Mouse (Mus musculus) liver, embryonic 13.5 days (tissue): Measurements from ENCODE around the gene Lrp2. TPM values are rescaled to one million over a fixed set of nuclear protein-coding genes. Genes with fewer than 3 reads are reported as not detected.
A peak's percentile ranks its signal among the peaks of the same experiment; 100 is the strongest.

Experiments used
- ATAC-seq: fragments of 200-750 bp; cut with Nextera tagmentation; 2 replicates; pipeline ENCODE4 v1.8.0; 2017; ENCODE audit warnings: low read depth, mild to moderate bottlenecking, moderate number of reproducible peaks, moderate library complexity
- DNase-seq: peaks from one replicate; pipeline ENCODE4 v3.0.0; 2022
- H3K27ac ChIP-seq: fragments of 300-500 bp; sonication (generic); 2 replicates; pipeline ENCODE4 v1.5.1; 2015; ENCODE audit warnings: moderate library complexity, mild to moderate bottlenecking, inconsistent platforms
- H3K27me3 ChIP-seq: fragments of 300-500 bp; sonication (generic); 2 replicates; pipeline ENCODE4 v1.6.1; 2015; ENCODE audit warnings: mild to moderate bottlenecking, inconsistent platforms
- H3K36me3 ChIP-seq: fragments of 300-500 bp; sonication (generic); 2 replicates; pipeline ENCODE4 v1.6.1; 2015; ENCODE audit warnings: mild to moderate bottlenecking, inconsistent platforms
- H3K4me1 ChIP-seq: fragments of 300-500 bp; sonication (generic); replicated peaks from 2 replicates; pipeline ENCODE4 v1.6.1; 2015; ENCODE audit warnings: inconsistent platforms
- H3K4me2 ChIP-seq: fragments of 300-500 bp; sonication (generic); 2 replicates; pipeline ENCODE4 v1.6.1; 2015; ENCODE audit warnings: inconsistent platforms, mild to moderate bottlenecking, moderate library complexity
- H3K4me3 ChIP-seq: fragments of 300-500 bp; sonication (generic); replicated peaks from 2 replicates; pipeline ENCODE4 v1.5.1; 2015; ENCODE audit warnings: mild to moderate bottlenecking, inconsistent platforms
- H3K9ac ChIP-seq: fragments of 300-500 bp; sonication (generic); 2 replicates; pipeline ENCODE4 v1.6.1; 2015; ENCODE audit warnings: mild to moderate bottlenecking, inconsistent platforms
- H3K9me3 ChIP-seq: fragments of 300-500 bp; sonication (generic); replicated peaks from 2 replicates; pipeline ENCODE4 v1.6.1; 2016; ENCODE audit warnings: inconsistent platforms
- WGBS: fragments of 180-500 bp; shearing (Covaris S2); methylation state at CpG from one replicate; pipeline ENCODE4 v1.1.7; 2015; ENCODE audit not compliant: insufficient replicate concordance; 5-methylcytosine and 5-hydroxymethylcytosine counted together
- polyA plus RNA-seq: library from polyadenylated mRNA; unstranded; fragments of >200 nt; fragmentation: Nextera tagmentation; extraction: Ambion mirVana; gene quantifications from 2 replicates; pipeline ENCODE4 v1.2.1, GENCODE M21; 2015

The Lrp2 gene
- polyA plus RNA-seq, 1 experiment from 2014 or later, result 0.06 TPM

GRCm38 (mm10) chr2:69560221-69560620, 25.6 kb downstream of the Lrp2 start:
- Histone ChIP-seq H3K4me3 (no peak overlapping the region), H3K27ac (no peak overlapping the region), H3K4me1 (peaks cover 11% of the 10 kb centered on the region), H3K9me3 (no peaks in the 10 kb centered on the region), H3K9ac (no peak overlapping the region), H3K4me2 (no peak overlapping the region), H3K36me3 (no peaks in the 10 kb centered on the region), H3K27me3 (peaks cover 7% of the 10 kb centered on the region; the same call in 1 of the 2 replicates)
- no peak for ATAC-seq
- no peak for DNase-seq
- WGBS, result 67% methylated on average over 4 of the region's 4 CpGs

DNA sequence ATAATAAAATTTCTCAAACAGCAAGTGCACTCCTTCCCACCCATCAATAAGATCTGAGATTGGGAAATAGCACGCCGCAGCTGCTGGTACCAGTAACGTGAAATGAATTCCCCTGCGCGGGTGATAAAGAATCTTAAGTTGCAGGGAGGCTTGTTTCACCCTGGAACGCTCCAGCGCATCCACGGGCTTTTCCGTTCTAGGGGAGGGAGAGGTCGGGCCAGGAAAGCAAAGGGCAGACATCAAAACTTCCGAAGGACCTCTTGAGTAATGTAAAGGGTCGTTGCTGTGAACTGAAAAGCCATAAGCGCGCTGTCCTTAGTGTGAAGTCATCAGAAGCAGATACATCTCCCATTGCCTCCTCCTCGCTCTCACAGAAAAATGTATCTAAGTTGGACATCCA, 26.5 kb downstream of the Lrp2 start:
- no peak overlapping the region for H3K9ac ChIP-seq
- ATAC-seq (no peak), DNase-seq (no peak)
- H3K27ac ChIP-seq, result no peak overlapping the region
- no peak overlapping the region for H3K4me2 ChIP-seq
- no peak overlapping the region for H3K4me3 ChIP-seq
- peaks cover 11% of the 10 kb centered on the region for H3K4me1 ChIP-seq
- no peaks in the 10 kb centered on the region for H3K9me3 ChIP-seq
- 63% methylated on average over 15 of the region's 15 CpGs for WGBS
- H3K36me3 ChIP-seq, result no peaks in the 10 kb centered on the region
- H3K27me3 ChIP-seq, result peaks cover 7% of the 10 kb centered on the region; the same call in 1 of the 2 replicates

GRCm38 (mm10) chr2:69556686-69557085, 29.2 kb downstream of the Lrp2 start:
- 38% methylated on average over 7 of the region's 7 CpGs for WGBS
- H3K9ac ChIP-seq, result no peak overlapping the region
- no peak overlapping the region for H3K4me2 ChIP-seq
- H3K4me1 ChIP-seq, result no peaks in the 10 kb centered on the region
- no peak for DNase-seq
- no peak overlapping the region for H3K27ac ChIP-seq
- no peak for ATAC-seq
- H3K36me3 ChIP-seq, result no peaks in the 10 kb centered on the region
- no peaks in the 10 kb centered on the region for H3K9me3 ChIP-seq
- peaks cover 7% of the 10 kb centered on the region; the same call in 1 of the 2 replicates for H3K27me3 ChIP-seq
- H3K4me3 ChIP-seq, result no peak overlapping the region

- Histone ChIP-seq H3K27me3 (no peaks in the 10 kb centered on the region), H3K9ac (no peak overlapping the region), H3K27ac (no peak overlapping the region), H3K9me3 (no peaks in the 10 kb centered on the region), H3K4me2 (no peak overlapping the region), H3K4me3 (no peak overlapping the region), H3K36me3 (no peaks in the 10 kb centered on the region), H3K4me1 (no peaks in the 10 kb centered on the region)
- ATAC-seq, result no peak
- WGBS, result 50% methylated on average over 5 of the region's 5 CpGs
- DNase-seq, result no peak
Measured at GRCm38 (mm10) chr2:69551639-69552038, 34.2 kb downstream of the Lrp2 start.

DNA sequence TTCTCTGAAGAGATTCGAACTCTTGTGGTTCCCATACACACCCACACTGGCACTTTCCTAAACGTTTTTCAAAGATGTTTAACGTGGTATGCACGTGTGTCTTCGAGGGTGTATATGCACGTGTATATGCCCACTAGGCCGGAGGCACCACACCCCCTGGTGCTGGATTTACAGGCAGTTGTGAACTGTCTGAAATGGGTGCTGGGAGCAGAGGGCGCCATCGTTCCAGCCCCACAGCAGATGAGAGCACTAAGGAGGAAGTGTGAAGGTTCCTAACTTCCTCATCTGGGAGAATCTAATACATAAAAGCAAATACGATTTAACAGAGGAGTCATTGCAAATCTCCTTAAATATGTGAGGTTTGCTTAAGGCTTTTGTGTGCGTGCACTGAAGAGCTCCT, 39.0 kb downstream of the Lrp2 start:
- H3K27ac ChIP-seq, result no peak overlapping the region
- 45% methylated on average over 11 of the region's 11 CpGs for WGBS

GRCm38 (mm10) chr2:69536018-69536417, 49.8 kb downstream of the Lrp2 start:
- peaks cover 1% of the 10 kb centered on the region; the same call in 1 of the 2 replicates for H3K4me1 ChIP-seq
- no peak overlapping the region for H3K4me2 ChIP-seq
- H3K36me3 ChIP-seq, result no peaks in the 10 kb centered on the region
- ATAC-seq (no peak), DNase-seq (no peak)
- 62% methylated on average over 7 of the region's 7 CpGs for WGBS
- no peaks in the 10 kb centered on the region for H3K9me3 ChIP-seq
- no peak overlapping the region for H3K27ac ChIP-seq
- no peak overlapping the region for H3K9ac ChIP-seq
- no peaks in the 10 kb centered on the region for H3K27me3 ChIP-seq
- H3K4me3 ChIP-seq, result no peak overlapping the region

More for the DNA sequence above, 39.0 kb downstream of the Lrp2 start:
- H3K9ac ChIP-seq, result no peak overlapping the region
- no peak overlapping the region for H3K4me3 ChIP-seq
- no peaks in the 10 kb centered on the region for H3K36me3 ChIP-seq
- no peaks in the 10 kb centered on the region for H3K9me3 ChIP-seq
- no peaks in the 10 kb centered on the region for H3K27me3 ChIP-seq
- H3K4me1 ChIP-seq, result no peaks in the 10 kb centered on the region
- DNase-seq (no peak), ATAC-seq (no peak)
- H3K4me2 ChIP-seq, result no peak overlapping the region

DNA sequence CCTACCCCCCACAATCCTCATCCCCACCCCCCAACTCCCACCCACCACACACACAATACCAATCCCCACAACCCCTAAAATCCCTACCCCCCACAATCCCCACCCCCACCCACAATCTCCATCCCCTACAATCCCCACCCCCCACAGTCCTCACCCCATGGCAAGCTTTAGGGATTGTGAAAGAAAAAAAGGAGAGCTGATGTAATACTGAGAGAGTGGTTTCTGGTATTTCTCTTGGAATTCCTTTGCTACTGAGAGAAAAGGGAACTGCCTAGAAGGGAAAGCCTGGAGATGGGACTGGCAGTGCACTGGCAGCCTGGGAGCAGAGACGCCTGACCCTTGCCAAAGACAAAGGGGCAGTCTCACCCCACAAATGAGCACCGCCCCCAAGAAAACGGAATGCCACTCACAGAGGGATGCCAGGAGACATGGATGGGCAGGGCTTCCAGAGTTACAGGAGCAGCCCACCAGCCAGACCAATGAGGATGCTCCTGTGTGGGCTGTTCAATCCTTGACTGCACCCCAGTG, 54.3 kb downstream of the Lrp2 start:
- H3K9ac ChIP-seq, result no peak overlapping the region
- ATAC-seq (no peak), DNase-seq (no peak)
- no peaks in the 10 kb centered on the region for H3K9me3 ChIP-seq
- no peaks in the 10 kb centered on the region for H3K27me3 ChIP-seq
- H3K4me2 ChIP-seq, result no peak overlapping the region
- WGBS, result 46% methylated on average over 3 of the region's 3 CpGs
- no peak overlapping the region for H3K27ac ChIP-seq
- no peaks in the 10 kb centered on the region for H3K36me3 ChIP-seq
- no peak overlapping the region for H3K4me3 ChIP-seq
- peaks cover 13% of the 10 kb centered on the region for H3K4me1 ChIP-seq

GRCm38 (mm10) chr2:69530691-69531527, 55.0 kb downstream of the Lrp2 start:
- H3K9ac ChIP-seq, result no peak overlapping the region
- peaks cover 13% of the 10 kb centered on the region for H3K4me1 ChIP-seq
- DNase-seq, result no peak
- 0 out of 2 replicates have a peak, but pooled peaks have one; percentile 29 for ATAC-seq
- H3K36me3 ChIP-seq, result no peaks in the 10 kb centered on the region
- H3K4me3 ChIP-seq, result no peak overlapping the region
- no peak overlapping the region for H3K27ac ChIP-seq
- 15% methylated on average over 14 of the region's 14 CpGs for WGBS
- no peak overlapping the region for H3K4me2 ChIP-seq
- no peaks in the 10 kb centered on the region for H3K9me3 ChIP-seq
- H3K27me3 ChIP-seq, result no peaks in the 10 kb centered on the region

GRCm38 (mm10) chr2:69530126-69530525, 55.7 kb downstream of the Lrp2 start:
- ATAC-seq, result peak; percentile 29; the same call in 1 of the 2 replicates

DNA sequence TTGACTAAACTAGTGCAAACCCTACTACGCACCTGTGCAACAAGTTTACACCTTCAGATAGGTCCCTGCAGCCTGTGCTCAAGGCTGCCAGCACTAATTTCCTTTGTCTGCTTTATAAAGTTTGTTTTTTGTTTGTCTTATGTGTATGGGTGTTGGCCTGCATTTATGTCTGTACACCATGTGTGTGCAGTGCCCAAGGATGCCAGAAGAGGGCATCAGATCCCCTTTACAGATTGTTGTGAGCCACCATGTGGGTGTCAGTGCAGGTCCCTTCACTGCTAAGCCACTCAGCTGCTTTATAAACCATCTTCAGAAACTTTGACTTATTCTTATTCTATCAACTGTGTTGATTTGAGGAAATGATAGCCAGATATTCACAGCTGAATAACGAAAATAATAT, 65.6 kb downstream of the Lrp2 start:
- H3K9me3 ChIP-seq, result no peaks in the 10 kb centered on the region
- ATAC-seq, result no peak
- H3K36me3 ChIP-seq, result no peaks in the 10 kb centered on the region
- 65% methylated on average over 2 of the region's 2 CpGs for WGBS
- H3K4me2 ChIP-seq, result no peak overlapping the region
- no peak overlapping the region for H3K4me3 ChIP-seq
- no peaks in the 10 kb centered on the region for H3K27me3 ChIP-seq
- H3K4me1 ChIP-seq, result no peaks in the 10 kb centered on the region
- no peak for DNase-seq
- H3K27ac ChIP-seq, result no peak overlapping the region
- no peak overlapping the region for H3K9ac ChIP-seq

More at GRCm38 (mm10) chr2:69530126-69530525, 55.7 kb downstream of the Lrp2 start:
- Histone ChIP-seq H3K36me3 (no peaks in the 10 kb centered on the region), H3K9me3 (no peaks in the 10 kb centered on the region), H3K4me3 (no peak overlapping the region), H3K4me1 (peaks cover 13% of the 10 kb centered on the region), H3K27ac (no peak overlapping the region), H3K9ac (no peak overlapping the region), H3K27me3 (no peaks in the 10 kb centered on the region), H3K4me2 (no peak overlapping the region)
- WGBS, result 50% methylated on average over 5 of the region's 5 CpGs
- no peak for DNase-seq

- no peak overlapping the region for H3K4me3 ChIP-seq
- no peaks in the 10 kb centered on the region for H3K4me1 ChIP-seq
- H3K9me3 ChIP-seq, result no peaks in the 10 kb centered on the region
- no peak for DNase-seq
- H3K27me3 ChIP-seq, result no peaks in the 10 kb centered on the region
- H3K9ac ChIP-seq, result no peak overlapping the region
- no peaks in the 10 kb centered on the region for H3K36me3 ChIP-seq
- no peak for ATAC-seq
- H3K4me2 ChIP-seq, result no peak overlapping the region
- H3K27ac ChIP-seq, result no peak overlapping the region
- WGBS, result 23% methylated on average over 7 of the region's 7 CpGs
Measured at GRCm38 (mm10) chr2:69518307-69518706, 67.6 kb downstream of the Lrp2 start.

GRCm38 (mm10) chr2:69511766-69512165, 74.1 kb downstream of the Lrp2 start:
- Histone ChIP-seq H3K36me3 (no peaks in the 10 kb centered on the region), H3K9me3 (no peaks in the 10 kb centered on the region), H3K4me1 (no peaks in the 10 kb centered on the region), H3K27ac (no peak overlapping the region), H3K4me2 (no peak overlapping the region), H3K4me3 (no peak overlapping the region), H3K9ac (no peak overlapping the region), H3K27me3 (no peaks in the 10 kb centered on the region)
- DNase-seq, result no peak
- WGBS, result 62% methylated on average over 5 of the region's 5 CpGs
- ATAC-seq, result no peak
